Mouse (Mus musculus) forebrain, embryonic 15.5 days (tissue): ENCODE results near the gene Ankrd52. TPM values are rescaled to one million over a fixed set of nuclear protein-coding genes. Genes with fewer than 3 reads are reported as not detected.
A peak's percentile ranks its signal among the peaks of the same experiment; 100 is the strongest.

Experiments used
- ATAC-seq: fragments of 200-750 bp; cut with Nextera tagmentation; replicated peaks from 2 replicates; pipeline ENCODE4 v1.8.0; 2017; ENCODE audit warnings: mild to moderate bottlenecking, moderate TSS enrichment, moderate library complexity
- H3K27ac ChIP-seq: fragments of 300-500 bp; sonication (generic); replicated peaks from 2 replicates; pipeline ENCODE4 v1.5.1; 2015; ENCODE audit warnings: mild to moderate bottlenecking, inconsistent platforms
- H3K27me3 ChIP-seq: fragments of 300-500 bp; sonication (generic); 2 replicates; pipeline ENCODE4 v1.6.1; 2015; ENCODE audit warnings: inconsistent platforms
- H3K36me3 ChIP-seq: fragments of 300-500 bp; sonication (generic); 2 replicates; pipeline ENCODE4 v1.6.1; 2015; ENCODE audit warnings: mild to moderate bottlenecking, inconsistent platforms
- H3K4me1 ChIP-seq: fragments of 300-500 bp; sonication (generic); 2 replicates; pipeline ENCODE4 v1.6.1; 2015; ENCODE audit warnings: inconsistent platforms
- H3K4me2 ChIP-seq: fragments of 300-500 bp; sonication (generic); replicated peaks from 2 replicates; pipeline ENCODE4 v1.6.1; 2015; ENCODE audit warnings: mild to moderate bottlenecking, inconsistent platforms
- H3K4me3 ChIP-seq: fragments of 300-500 bp; sonication (generic); 2 replicates; pipeline ENCODE4 v1.5.1; 2015; ENCODE audit warnings: mild to moderate bottlenecking, inconsistent platforms
- H3K9ac ChIP-seq: fragments of 300-500 bp; sonication (generic); replicated peaks from 2 replicates; pipeline ENCODE4 v1.6.1; 2015; ENCODE audit warnings: mild to moderate bottlenecking, inconsistent platforms
- H3K9me3 ChIP-seq: fragments of 300-500 bp; sonication (generic); 2 replicates; pipeline ENCODE4 v1.6.1; 2016; ENCODE audit warnings: inconsistent platforms
- WGBS: fragments of 180-500 bp; shearing (Covaris S2); methylation state at CpG from one replicate; pipeline ENCODE4 v1.1.7; 2015; ENCODE audit warnings: mixed read lengths; 5-methylcytosine and 5-hydroxymethylcytosine counted together
- polyA plus RNA-seq: library from polyadenylated mRNA; unstranded; fragments of >200 nt; fragmentation: Nextera tagmentation; extraction: Ambion mirVana; gene quantifications from 2 replicates; pipeline ENCODE4 v1.2.1, GENCODE M21; 2015

Gene Ankrd52
- polyA plus RNA-seq, 1 experiment from 2014 or later: 13.0 TPM

DNA sequence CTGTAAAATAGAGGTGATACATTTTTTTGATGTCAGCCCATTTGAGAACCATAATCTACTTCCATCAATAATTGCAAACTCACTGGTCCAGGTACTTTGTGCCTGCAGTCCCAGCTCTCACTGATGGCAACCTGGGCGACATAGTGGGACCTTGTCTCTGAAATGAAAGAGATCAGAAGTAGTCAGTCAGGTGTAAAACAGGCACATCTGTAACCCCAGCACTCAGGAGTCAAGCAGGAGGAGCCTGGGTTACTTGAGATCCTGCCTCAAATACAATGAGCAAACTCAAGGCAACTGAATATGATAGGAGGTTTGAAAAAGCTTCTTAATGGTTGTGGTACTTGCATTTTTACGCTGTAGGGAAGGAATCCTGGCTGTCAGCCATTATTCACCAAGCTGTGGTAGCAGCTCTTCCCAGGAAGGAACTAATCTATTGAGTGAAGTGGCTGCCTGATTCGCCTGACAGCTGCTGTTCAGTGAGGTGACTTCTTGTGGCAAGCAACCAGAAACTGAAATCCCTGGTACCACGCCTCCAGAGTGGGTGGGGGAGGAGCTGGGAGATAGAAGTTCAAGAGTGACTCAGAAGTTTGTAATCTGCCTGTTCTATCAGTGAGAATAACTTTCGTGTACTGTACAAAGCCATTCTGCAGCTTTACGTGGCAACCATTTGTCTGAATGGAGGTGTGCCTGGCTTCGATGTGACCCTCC is 32.2 kb upstream of the Ankrd52 start:
- H3K27ac ChIP-seq: peak overlapping the region; percentile 69
- WGBS: 43% methylated on average over 7 of the region's 7 CpGs
- H3K36me3 ChIP-seq: peaks cover 7% of the 10 kb centered on the region

DNA sequence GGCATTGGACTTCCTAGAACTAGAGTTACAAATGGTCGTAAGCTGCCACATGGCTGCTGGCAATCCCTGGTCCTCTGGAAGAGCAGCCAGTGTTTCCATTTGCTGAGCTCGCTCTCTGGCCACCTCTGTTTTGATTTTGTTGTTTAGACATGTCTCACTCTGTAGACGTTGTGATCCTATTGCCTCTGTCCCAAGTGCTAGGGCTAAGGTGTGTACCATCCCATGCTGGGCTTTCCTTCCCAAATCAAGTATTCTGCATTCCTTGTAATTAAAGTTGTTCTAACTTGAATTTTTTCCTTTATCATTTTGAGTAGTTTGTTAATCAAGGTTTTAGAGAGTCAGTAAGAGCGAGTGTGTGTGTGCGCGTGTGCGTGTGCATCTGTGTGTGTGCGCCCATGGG is 29.4 kb upstream of the Ankrd52 start:
- no peak overlapping the region for H3K4me2 ChIP-seq
- 95% methylated on average over 8 of the region's 8 CpGs for WGBS
- no peaks in the 10 kb centered on the region for H3K9me3 ChIP-seq
- peaks cover 32% of the 10 kb centered on the region for H3K36me3 ChIP-seq
- no peak overlapping the region for H3K4me3 ChIP-seq
- no peaks in the 10 kb centered on the region for H3K27me3 ChIP-seq
- ATAC-seq: no peak
- no peak overlapping the region for H3K9ac ChIP-seq
- H3K4me1 ChIP-seq: peaks cover 14% of the 10 kb centered on the region
- no peak overlapping the region for H3K27ac ChIP-seq

More for the DNA sequence above, 32.2 kb upstream of the Ankrd52 start:
- Histone ChIP-seq H3K27me3 (no peaks in the 10 kb centered on the region), H3K4me1 (peaks cover 19% of the 10 kb centered on the region), H3K9ac (no peak overlapping the region), H3K4me3 (no peak overlapping the region), H3K4me2 (no peak overlapping the region), H3K9me3 (no peaks in the 10 kb centered on the region)
- 0 out of 2 replicates have a peak, but pooled peaks have one; percentile 35 for ATAC-seq

DNA sequence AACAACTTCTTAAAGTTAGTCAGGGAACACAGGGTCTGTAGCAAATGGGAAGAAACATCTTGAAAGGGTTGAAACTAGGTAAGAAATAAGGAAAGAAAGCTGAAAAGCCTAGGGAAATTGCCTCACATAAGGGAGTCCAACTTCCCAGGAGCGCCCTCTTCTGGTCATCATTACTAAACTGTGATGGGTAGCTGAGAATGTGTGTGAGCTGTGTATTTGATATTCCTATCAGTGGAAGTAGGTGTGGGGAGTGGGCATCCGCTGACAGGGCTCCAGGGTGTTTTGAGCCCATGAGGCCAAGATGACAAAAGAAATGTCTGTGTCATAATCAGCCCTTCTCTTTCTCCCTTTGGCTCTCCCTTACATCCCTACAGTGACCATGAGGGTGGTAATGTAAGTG is 18.1 kb upstream of the Ankrd52 start:
- H3K36me3 ChIP-seq: peaks cover 83% of the 10 kb centered on the region
- H3K9ac ChIP-seq: no peak overlapping the region
- ATAC-seq: 0 out of 2 replicates have a peak, but pooled peaks have one; percentile 43
- no peaks in the 10 kb centered on the region for H3K9me3 ChIP-seq
- no peaks in the 10 kb centered on the region for H3K27me3 ChIP-seq
- no peak overlapping the region for H3K27ac ChIP-seq
- no peak overlapping the region for H3K4me3 ChIP-seq
- 52% methylated on average over 2 of the region's 2 CpGs for WGBS
- H3K4me1 ChIP-seq: no peaks in the 10 kb centered on the region
- no peak overlapping the region for H3K4me2 ChIP-seq

GRCm38 (mm10) chr10:128359226-128359625 is 17.7 kb upstream of the Ankrd52 start:
- H3K36me3 ChIP-seq: peaks cover 80% of the 10 kb centered on the region
- no peak overlapping the region for H3K9ac ChIP-seq
- no peak overlapping the region for H3K4me2 ChIP-seq
- no peaks in the 10 kb centered on the region for H3K4me1 ChIP-seq
- no peak overlapping the region for H3K4me3 ChIP-seq
- H3K9me3 ChIP-seq: no peaks in the 10 kb centered on the region
- no peaks in the 10 kb centered on the region for H3K27me3 ChIP-seq
- H3K27ac ChIP-seq: no peak overlapping the region
- WGBS: 98% methylated on average over 6 of the region's 6 CpGs
- ATAC-seq: no peak

DNA sequence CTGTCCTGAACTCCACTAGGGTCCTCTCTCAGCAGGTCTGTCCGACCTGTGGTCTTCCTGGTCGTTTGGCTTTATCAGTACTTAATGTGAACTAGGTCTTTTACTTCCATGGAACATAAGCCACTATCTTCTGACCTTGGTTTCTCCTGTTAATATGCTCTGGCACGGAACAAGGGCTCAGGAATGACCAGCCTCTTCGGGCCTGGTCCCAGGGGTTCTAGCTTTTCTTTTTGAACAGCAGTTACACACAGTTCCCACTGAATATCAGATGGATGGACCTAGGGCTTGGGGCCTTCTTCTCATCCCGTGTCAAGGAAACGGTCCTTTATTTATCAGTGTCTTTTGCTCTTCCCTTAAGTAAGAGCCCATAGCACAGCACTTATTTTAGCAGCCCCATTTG is 15.1 kb upstream of the Ankrd52 start:
- ATAC-seq: no peak
- H3K27ac ChIP-seq: no peak overlapping the region
- H3K27me3 ChIP-seq: no peaks in the 10 kb centered on the region
- H3K36me3 ChIP-seq: peaks cover 75% of the 10 kb centered on the region
- H3K4me3 ChIP-seq: no peak overlapping the region
- H3K4me2 ChIP-seq: no peak overlapping the region
- no peaks in the 10 kb centered on the region for H3K4me1 ChIP-seq
- WGBS: 91% methylated on average over 6 of the region's 6 CpGs
- H3K9ac ChIP-seq: no peak overlapping the region
- H3K9me3 ChIP-seq: no peaks in the 10 kb centered on the region

GRCm38 (mm10) chr10:128362568-128362967 is 14.3 kb upstream of the Ankrd52 start:
- no peak for ATAC-seq
- Histone ChIP-seq H3K9me3 (no peaks in the 10 kb centered on the region), H3K27me3 (no peaks in the 10 kb centered on the region), H3K4me2 (no peak overlapping the region), H3K36me3 (peaks cover 70% of the 10 kb centered on the region), H3K4me1 (peaks cover 5% of the 10 kb centered on the region), H3K9ac (no peak overlapping the region), H3K27ac (no peak overlapping the region), H3K4me3 (no peak overlapping the region)
- WGBS: 54% methylated on average over 3 of the region's 3 CpGs

GRCm38 (mm10) chr10:128367899-128368401 is 9.0 kb upstream of the Ankrd52 start:
- Histone ChIP-seq H3K27ac (peak overlapping the region; percentile 98), H3K4me3 (peak overlapping the region; percentile 71), H3K36me3 (peaks cover 18% of the 10 kb centered on the region), H3K4me2 (peak overlapping the region; percentile 82), H3K9ac (peak overlapping the region; percentile 74), H3K9me3 (no peaks in the 10 kb centered on the region), H3K4me1 (peaks cover 20% of the 10 kb centered on the region), H3K27me3 (no peaks in the 10 kb centered on the region)
- 12% methylated on average over 19 of the region's 19 CpGs for WGBS
- ATAC-seq: no peak; the same call in 1 of the 2 replicates

GRCm38 (mm10) chr10:128368402-128369217 is 8.3 kb upstream of the Ankrd52 start, which contains the start of gene Coq10a:
TSS of gene Coq10a (minus strand) at chr10:128368997.
- peak within 1 kb of the TSS; percentile 98 for H3K27ac ChIP-seq
- H3K9ac ChIP-seq: peak within 1 kb of the TSS; percentile 74
- under 1% methylated on average over 83 of the region's 87 CpGs for WGBS
- peak; percentile 95 for ATAC-seq
- H3K27me3 ChIP-seq: no peaks in the 10 kb centered on the region
- H3K9me3 ChIP-seq: no peaks in the 10 kb centered on the region
- H3K4me3 ChIP-seq: peak within 1 kb of the TSS; percentile 71
- peaks cover 20% of the 10 kb centered on the region for H3K4me1 ChIP-seq
- H3K4me2 ChIP-seq: peak within 1 kb of the TSS; percentile 82
- H3K36me3 ChIP-seq: peaks cover 12% of the 10 kb centered on the region

- Histone ChIP-seq H3K4me1 (peaks cover 20% of the 10 kb centered on the region), H3K4me3 (peak overlapping the region; percentile 71), H3K9ac (peak overlapping the region; percentile 74), H3K27ac (peak overlapping the region; percentile 98), H3K36me3 (peaks cover 10% of the 10 kb centered on the region), H3K9me3 (no peaks in the 10 kb centered on the region), H3K27me3 (no peaks in the 10 kb centered on the region), H3K4me2 (peak overlapping the region; percentile 82)
- ATAC-seq: no peak
- 3% methylated on average over 9 of the region's 9 CpGs for WGBS
Measured at GRCm38 (mm10) chr10:128369218-128369543, 7.7 kb upstream of the Ankrd52 start.

DNA sequence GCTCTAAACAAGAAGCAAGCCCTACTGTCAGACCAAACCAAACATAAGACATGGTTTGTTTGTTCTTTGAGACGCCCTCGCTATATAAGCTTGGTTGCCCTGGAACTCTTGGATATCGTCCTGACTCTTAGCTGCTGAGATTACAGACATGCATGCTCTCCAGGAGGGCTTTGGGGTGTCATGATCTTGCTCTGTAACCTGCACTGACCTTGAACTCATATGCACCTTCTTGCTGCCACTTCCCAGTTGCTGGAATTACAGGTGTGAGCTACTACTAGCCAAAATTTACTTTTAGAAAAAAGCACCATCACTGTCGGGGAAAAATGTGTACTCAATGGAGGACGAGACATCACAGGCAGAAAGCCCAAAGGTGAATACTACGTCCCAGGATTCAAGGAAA is 7.3 kb upstream of the Ankrd52 start:
- Histone ChIP-seq H3K27ac (peak overlapping the region; percentile 98), H3K27me3 (no peaks in the 10 kb centered on the region), H3K9ac (peak overlapping the region; percentile 74; the same call in 1 of the 2 replicates), H3K4me2 (peak overlapping the region; percentile 82), H3K4me1 (peaks cover 20% of the 10 kb centered on the region), H3K36me3 (peaks cover 6% of the 10 kb centered on the region), H3K4me3 (peak overlapping the region; percentile 71), H3K9me3 (no peaks in the 10 kb centered on the region)
- no peak for ATAC-seq
- WGBS: 76% methylated on average over 6 of the region's 6 CpGs

DNA sequence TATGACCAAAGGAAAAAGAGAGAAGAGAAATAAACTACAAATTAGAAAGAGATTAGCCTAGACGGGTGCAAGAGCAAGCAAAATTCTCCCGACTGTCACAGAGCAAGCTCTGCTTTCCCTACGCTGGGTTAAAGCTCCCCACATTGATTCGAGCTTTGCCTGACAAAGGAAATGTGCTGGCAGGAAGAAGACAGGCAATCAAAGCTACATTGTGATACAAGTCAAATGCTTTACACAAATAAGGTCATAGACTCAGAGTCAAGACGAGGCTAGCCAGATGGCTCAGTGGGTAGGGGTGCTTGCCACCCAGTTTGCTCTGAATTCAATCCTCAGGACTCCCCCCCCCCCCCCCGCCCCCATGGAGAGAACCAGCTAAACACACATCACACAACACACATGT is 6.9 kb upstream of the Ankrd52 start:
- WGBS: 56% methylated on average over 5 of the region's 6 CpGs
- peak overlapping the region; percentile 98; the same call in 1 of the 2 replicates for H3K27ac ChIP-seq

DNA sequence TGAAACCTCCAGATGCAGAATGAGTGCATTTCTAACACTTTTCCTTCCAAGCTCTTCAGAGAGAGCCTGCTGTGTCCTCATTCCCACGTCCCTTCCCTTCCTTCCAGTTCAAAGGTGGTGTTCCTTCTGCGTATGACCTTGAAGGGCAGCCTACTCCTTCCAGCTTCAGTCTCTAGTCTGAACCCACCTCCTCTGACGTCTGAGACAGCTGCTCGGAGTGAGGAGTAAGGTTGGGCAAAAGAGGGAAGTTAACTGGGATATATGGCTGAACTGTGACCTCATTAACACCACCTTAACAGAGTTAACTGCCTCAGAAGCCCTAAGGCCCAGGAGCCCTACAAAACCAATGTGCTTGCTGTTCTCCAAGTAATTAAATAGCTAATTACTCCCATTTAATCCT is 6.3 kb upstream of the Ankrd52 start:
- H3K4me2 ChIP-seq: no peak overlapping the region
- H3K4me3 ChIP-seq: no peak overlapping the region
- H3K36me3 ChIP-seq: no peaks in the 10 kb centered on the region
- no peaks in the 10 kb centered on the region for H3K9me3 ChIP-seq
- H3K4me1 ChIP-seq: peaks cover 20% of the 10 kb centered on the region
- H3K9ac ChIP-seq: no peak overlapping the region
- H3K27ac ChIP-seq: no peak overlapping the region
- no peaks in the 10 kb centered on the region for H3K27me3 ChIP-seq
- ATAC-seq: no peak
- 54% methylated on average over 4 of the region's 4 CpGs for WGBS

More for the DNA sequence above, 6.9 kb upstream of the Ankrd52 start:
- peaks cover 3% of the 10 kb centered on the region; the same call in 1 of the 2 replicates for H3K36me3 ChIP-seq
- peaks cover 20% of the 10 kb centered on the region for H3K4me1 ChIP-seq
- no peaks in the 10 kb centered on the region for H3K9me3 ChIP-seq
- H3K9ac ChIP-seq: no peak overlapping the region
- H3K27me3 ChIP-seq: no peaks in the 10 kb centered on the region
- ATAC-seq: no peak
- no peak overlapping the region for H3K4me2 ChIP-seq
- H3K4me3 ChIP-seq: no peak overlapping the region
